In genomic region chr4:147230026-147230425, GRCm38 (mm10) we compare ENCODE assay signal across 5 mouse cellular contexts.
DNase-seq lines count a peak whose midpoint lies in the region; TF ChIP-seq lines count a peak whose summit lies in the region.
"Not testable (repeated sequence)": the region's sequence is repeated elsewhere in the genome, so short reads cannot be mapped to it uniquely, and the experiment has no call there.

No protein-coding gene starts in this region.

- not testable (repeated sequence) for H3K9ac ChIP-seq in ES-Bruce4 (ENCODE audit: low read depth, poor library complexity, severe bottlenecking)

- DNase-seq in ES-CJ7 (ENCODE audit: low read depth, low spot score) (peak; percentile 68), R1 (ENCODE audit: low read depth, low spot score) (peak; percentile 92), ZHBTc4 (ENCODE audit: low read depth, low spot score) (peak; percentile 77)
- peak; percentile 62 for DNase-seq in heart, adult 11 months

- not testable (repeated sequence) for H3K4me1 ChIP-seq in ES-Bruce4 (ENCODE audit: control insufficient read depth, insufficient read depth, low read length)

- H3K27ac ChIP-seq in ES-Bruce4 (ENCODE audit: insufficient read depth, low read length): not testable (repeated sequence)

- peak overlapping the region; percentile 45 for H3K4me3 ChIP-seq in ES-Bruce4 (ENCODE audit: low read depth, low read length)

- not testable (repeated sequence) for TF ChIP-seq EP300 in ES-Bruce4 (IDR thresholded peaks at IDR 0.05; ENCODE audit: insufficient read depth, low read depth, low read length)

- not testable (repeated sequence) for TF ChIP-seq CTCF in ES-Bruce4 (IDR thresholded peaks at IDR 0.05; ENCODE audit: low read depth, low read length)

- H3K9me3 ChIP-seq in ES-Bruce4 (replicated peaks; ENCODE audit: control insufficient read depth, insufficient read depth, low read length, poor library complexity, severe bottlenecking): not testable (repeated sequence)

- peaks cover 17% of the 10 kb centered on the region for H3K36me3 ChIP-seq in ES-Bruce4 (ENCODE audit: control insufficient read depth, insufficient read depth, low read length, poor library complexity, severe bottlenecking)

- H3K27me3 ChIP-seq in ES-Bruce4 (ENCODE audit: control insufficient read depth, insufficient read depth, low read length, poor library complexity, severe bottlenecking): not testable (repeated sequence)

- not testable (repeated sequence) for TF ChIP-seq POLR2A in ES-Bruce4 (IDR thresholded peaks at IDR 0.05; ENCODE audit: insufficient read depth, low read length)
